Mouse (Mus musculus): ENCODE results near the gene Gcsam. TPM values are rescaled to one million over a fixed set of nuclear protein-coding genes. Genes with fewer than 3 reads are reported as not detected.

Gcsam gene
- polyA plus RNA-seq, 2 experiments, result 0.93 to 2.4 TPM

- peak within 1 kb of the TSS; percentile 7 to 36 for H3K4me3 ChIP-seq (ENCODE audit: insufficient read depth in 1 of 2, low read depth in 2 of 2, low read length in 2 of 2)
- H3K27me3 ChIP-seq (ENCODE audit: control insufficient read depth, insufficient read depth, low read length), result no peaks in the 10 kb centered on the region
- no peak for TF ChIP-seq EP300 (IDR thresholded peaks at IDR 0.05; ENCODE audit: low read depth)
- no peak for TF ChIP-seq CTCF (IDR thresholded peaks at IDR 0.05; ENCODE audit: low read depth)
- peaks cover 6 to 21% of the 10 kb centered on the region in 2 experiments; a peak in 3 of 4 replicates for H3K4me1 ChIP-seq (replicated peaks; ENCODE audit: control insufficient read depth in 2 of 2, insufficient read depth in 2 of 2, low read length in 1 of 2)
- WGBS (ENCODE audit: insufficient replicate concordance), result 15% methylated on average over 20 of the region's 20 CpGs
- no peaks in the 10 kb centered on the region for H3K9me3 ChIP-seq (ENCODE audit: control insufficient read depth, low read length)
- no peak within 1 kb of the TSS for H3K27ac ChIP-seq
- ATAC-seq (ENCODE audit: insufficient read depth) (peak; percentile 45), DNase-seq (ENCODE audit: low read depth in 3 of 3, low spot score in 3 of 3) (no peak)
- no peak within 1 kb of the TSS; the same call in 1 of the 2 replicates for H3K9ac ChIP-seq (replicated peaks)
- H3K36me3 ChIP-seq (replicated peaks; ENCODE audit: control insufficient read depth, insufficient read depth, low read depth), result no peaks in the 10 kb centered on the region
- peak within 1 kb of the TSS; percentile 60 for H3K4me2 ChIP-seq (ENCODE audit: low read depth)
Observed at GRCm38 (mm10) chr16:45653934-45654332, 43.8 kb downstream of the Gcsam start, which contains the start of gene BC016579. BC016579 (minus strand) TSS chr16:45654068.

- 50% methylated on average over 9 of the region's 9 CpGs for WGBS (ENCODE audit: insufficient replicate concordance)
- no peaks in the 10 kb centered on the region for H3K9me3 ChIP-seq (ENCODE audit: control insufficient read depth, low read length)
- H3K27me3 ChIP-seq (ENCODE audit: control insufficient read depth, insufficient read depth, low read length), result no peaks in the 10 kb centered on the region
- H3K4me1 ChIP-seq (replicated peaks; ENCODE audit: control insufficient read depth in 2 of 2, insufficient read depth in 2 of 2, low read length in 1 of 2), result peaks cover 6 to 21% of the 10 kb centered on the region in 2 experiments; a peak in 3 of 4 replicates
- H3K27ac ChIP-seq, result no peak overlapping the region
- no peak for ATAC-seq (ENCODE audit: insufficient read depth)
- H3K4me3 ChIP-seq (ENCODE audit: insufficient read depth in 1 of 2, low read depth in 2 of 2, low read length in 2 of 2), result no peak overlapping the region
- no peak for TF ChIP-seq EP300 (IDR thresholded peaks at IDR 0.05; ENCODE audit: low read depth)
- TF ChIP-seq CTCF (IDR thresholded peaks at IDR 0.05; ENCODE audit: low read depth), result no peak
- no peak overlapping the region for H3K9ac ChIP-seq (replicated peaks)
- H3K4me2 ChIP-seq (ENCODE audit: low read depth), result no peak overlapping the region
- no peaks in the 10 kb centered on the region for H3K36me3 ChIP-seq (replicated peaks; ENCODE audit: control insufficient read depth, insufficient read depth, low read depth)
- DNase-seq (ENCODE audit: low read depth in 3 of 3, low spot score in 3 of 3), result no peak
Observed at GRCm38 (mm10) chr16:45654465-45654864, 44.3 kb downstream of the Gcsam start.

- Histone ChIP-seq H3K27ac (no peak overlapping the region), H3K9me3 (ENCODE audit: control insufficient read depth, low read length) (no peaks in the 10 kb centered on the region), H3K4me2 (ENCODE audit: low read depth) (no peak overlapping the region), H3K4me3 (ENCODE audit: insufficient read depth in 1 of 2, low read depth in 2 of 2, low read length in 2 of 2) (no peak overlapping the region), H3K36me3 (replicated peaks; ENCODE audit: control insufficient read depth, insufficient read depth, low read depth) (no peaks in the 10 kb centered on the region), H3K4me1 (replicated peaks; ENCODE audit: control insufficient read depth in 2 of 2, insufficient read depth in 2 of 2, low read length in 1 of 2) (peaks cover 6 to 21% of the 10 kb centered on the region in 2 experiments; a peak in 3 of 4 replicates), H3K27me3 (ENCODE audit: control insufficient read depth, insufficient read depth, low read length) (no peaks in the 10 kb centered on the region), H3K9ac (replicated peaks) (no peak overlapping the region)
- no peak for TF ChIP-seq CTCF (IDR thresholded peaks at IDR 0.05; ENCODE audit: low read depth)
- TF ChIP-seq EP300 (IDR thresholded peaks at IDR 0.05; ENCODE audit: low read depth), result no peak
- no peak for DNase-seq (ENCODE audit: low read depth in 3 of 3, low spot score in 3 of 3)
- WGBS (ENCODE audit: insufficient replicate concordance), result 36% methylated on average over 12 of the region's 12 CpGs
- ATAC-seq (ENCODE audit: insufficient read depth), result peak; percentile 67; the same call in 1 of the 2 replicates
Observed at GRCm38 (mm10) chr16:45657574-45658159, 47.5 kb downstream of the Gcsam start.

GRCm38 (mm10) chr16:45658248-45658647, 48.1 kb downstream of the Gcsam start:
- Histone ChIP-seq H3K9me3 (ENCODE audit: control insufficient read depth, low read length) (no peaks in the 10 kb centered on the region), H3K9ac (replicated peaks) (no peak overlapping the region), H3K4me3 (ENCODE audit: insufficient read depth in 1 of 2, low read depth in 2 of 2, low read length in 2 of 2) (no peak overlapping the region), H3K4me1 (replicated peaks; ENCODE audit: control insufficient read depth in 2 of 2, insufficient read depth in 2 of 2, low read length in 1 of 2) (peaks cover 6 to 15% of the 10 kb centered on the region in 2 experiments; a peak in 3 of 4 replicates), H3K27me3 (ENCODE audit: control insufficient read depth, insufficient read depth, low read length) (no peaks in the 10 kb centered on the region), H3K27ac (no peak overlapping the region), H3K4me2 (ENCODE audit: low read depth) (no peak overlapping the region), H3K36me3 (replicated peaks; ENCODE audit: control insufficient read depth, insufficient read depth, low read depth) (no peaks in the 10 kb centered on the region)
- ATAC-seq (ENCODE audit: insufficient read depth) (peak; percentile 53; the same call in 1 of the 2 replicates), DNase-seq (ENCODE audit: low read depth in 3 of 3, low spot score in 3 of 3) (no peak)
- no peak for TF ChIP-seq EP300 (IDR thresholded peaks at IDR 0.05; ENCODE audit: low read depth)
- TF ChIP-seq CTCF (IDR thresholded peaks at IDR 0.05; ENCODE audit: low read depth), result no peak
- WGBS (ENCODE audit: insufficient replicate concordance), result 44% methylated on average over 1 of the region's 1 CpGs

- ATAC-seq (ENCODE audit: insufficient read depth) (no peak), DNase-seq (ENCODE audit: low read depth in 3 of 3, low spot score in 3 of 3) (no peak)
- TF ChIP-seq CTCF (IDR thresholded peaks at IDR 0.05; ENCODE audit: low read depth) (no peak), EP300 (IDR thresholded peaks at IDR 0.05; ENCODE audit: low read depth) (no peak)
- no peaks in the 10 kb centered on the region for H3K36me3 ChIP-seq (replicated peaks; ENCODE audit: control insufficient read depth, insufficient read depth, low read depth)
- no peaks in the 10 kb centered on the region for H3K9me3 ChIP-seq (ENCODE audit: control insufficient read depth, low read length)
- no peaks in the 10 kb centered on the region for H3K27me3 ChIP-seq (ENCODE audit: control insufficient read depth, insufficient read depth, low read length)
- WGBS (ENCODE audit: insufficient replicate concordance), result 68% methylated on average over 4 of the region's 4 CpGs
- H3K4me3 ChIP-seq (ENCODE audit: insufficient read depth in 1 of 2, low read depth in 2 of 2, low read length in 2 of 2), result no peak overlapping the region
- H3K9ac ChIP-seq (replicated peaks), result no peak overlapping the region
- H3K4me2 ChIP-seq (ENCODE audit: low read depth), result no peak overlapping the region
- no peak overlapping the region for H3K27ac ChIP-seq
- peaks cover 6 to 11% of the 10 kb centered on the region in 2 experiments; a peak in 3 of 4 replicates for H3K4me1 ChIP-seq (replicated peaks; ENCODE audit: control insufficient read depth in 2 of 2, insufficient read depth in 2 of 2, low read length in 1 of 2)
Observed at GRCm38 (mm10) chr16:45659596-45659995, 49.4 kb downstream of the Gcsam start.
